Mouse (Mus musculus) liver, adult 2 months (tissue): ENCODE results near the gene Fam243.

Experiments used
- CTCF ChIP-seq: fragments of 200-500 bp; IDR thresholded peaks from 2 replicates; pipeline ENCODE4 v1.5.1; 2011; ENCODE audit warnings: low read depth, low read length, control low read depth
- POLR2A ChIP-seq: fragments of 200-500 bp; IDR thresholded peaks from 2 replicates; pipeline ENCODE4 v1.6.1; 2011; ENCODE audit warnings: low read length, control low read depth; ENCODE audit not compliant: insufficient read depth; ENCODE audit errors: extremely low read depth

- TF ChIP-seq CTCF: no peak
- no peak for TF ChIP-seq POLR2A
Observed at GRCm38 (mm10) chr16:92309126-92309525, 12.1 kb downstream of the Fam243 start.
